Mouse (Mus musculus): Measurements from ENCODE around the gene Celsr1.
"Not testable (repeated sequence)": the region's sequence is repeated elsewhere in the genome, so short reads cannot be mapped to it uniquely, and the experiment has no call there.

DNA sequence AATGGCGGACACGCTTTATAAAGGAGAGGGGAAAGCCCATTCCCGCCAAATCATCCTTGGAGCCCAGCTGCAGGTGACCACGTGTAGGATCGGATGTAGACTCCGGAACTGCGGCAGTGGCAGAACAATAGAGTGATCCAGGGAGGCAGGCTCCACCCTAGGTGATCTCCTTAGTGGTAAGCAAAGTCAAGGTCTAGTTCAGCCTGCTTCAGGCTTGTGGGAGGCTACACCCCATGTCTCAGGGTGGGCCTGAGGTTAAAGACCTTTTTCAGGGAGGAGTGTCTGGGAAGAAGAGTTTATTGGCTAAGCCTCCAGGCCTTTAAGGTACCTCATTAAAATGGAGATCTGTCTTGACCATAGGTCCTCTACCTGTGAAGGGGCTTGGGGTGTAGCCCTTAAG lies 167.7 kb downstream of the Celsr1 start:
- not testable (repeated sequence) for TF ChIP-seq GATA1 (IDR thresholded peaks at IDR 0.05; ENCODE audit: borderline replicate concordance, low read length); FLI1 (IDR thresholded peaks at IDR 0.05; ENCODE audit: low read length)
